Mouse (Mus musculus): ENCODE measurements around the gene Ddx25.

Gene Ddx25

DNA sequence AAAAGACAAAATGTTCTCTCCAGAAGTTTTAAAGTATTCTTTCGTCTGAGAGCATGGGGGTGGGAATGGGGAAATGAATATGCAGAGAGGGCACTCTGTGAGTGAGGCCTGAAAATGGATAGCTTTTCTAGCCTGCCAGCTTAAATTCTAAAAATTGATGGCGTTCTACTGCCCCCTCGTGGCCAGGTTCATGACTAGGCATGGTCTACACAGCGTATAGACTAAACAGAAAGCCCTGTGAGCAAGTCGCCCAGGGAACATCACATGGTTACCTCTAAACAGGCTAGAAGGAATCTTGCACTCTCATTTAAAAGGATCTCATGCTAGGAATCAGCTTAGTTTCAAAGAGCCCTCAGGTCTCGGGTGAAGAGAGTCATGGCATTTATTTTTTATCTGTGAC, 16.8 kb downstream of the Ddx25 start:
- peak; percentile 43 to 55 for DNase-seq (ENCODE audit: low spot score in 2 of 2)

DNA sequence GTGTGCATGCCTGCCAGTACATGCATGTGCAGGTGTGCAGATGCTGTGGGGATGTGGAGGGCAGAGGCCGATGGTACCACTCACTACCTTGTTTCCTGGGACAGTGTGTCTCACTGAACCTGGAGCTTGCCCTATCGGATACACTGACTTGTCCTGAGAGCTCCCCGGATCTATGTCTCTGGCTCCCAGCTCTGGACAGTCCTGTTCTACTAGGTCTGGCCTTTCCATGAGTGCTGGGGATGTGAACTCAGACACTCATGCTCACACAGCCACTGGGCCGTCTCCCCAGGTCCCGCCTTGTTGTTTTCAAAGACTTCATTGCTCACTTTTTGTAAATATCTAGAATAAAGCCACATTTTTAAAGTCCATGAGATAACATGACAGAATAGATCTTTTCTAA, 17.3 kb downstream of the Ddx25 start:
- no peak for DNase-seq (ENCODE audit: low spot score in 2 of 2)

DNA sequence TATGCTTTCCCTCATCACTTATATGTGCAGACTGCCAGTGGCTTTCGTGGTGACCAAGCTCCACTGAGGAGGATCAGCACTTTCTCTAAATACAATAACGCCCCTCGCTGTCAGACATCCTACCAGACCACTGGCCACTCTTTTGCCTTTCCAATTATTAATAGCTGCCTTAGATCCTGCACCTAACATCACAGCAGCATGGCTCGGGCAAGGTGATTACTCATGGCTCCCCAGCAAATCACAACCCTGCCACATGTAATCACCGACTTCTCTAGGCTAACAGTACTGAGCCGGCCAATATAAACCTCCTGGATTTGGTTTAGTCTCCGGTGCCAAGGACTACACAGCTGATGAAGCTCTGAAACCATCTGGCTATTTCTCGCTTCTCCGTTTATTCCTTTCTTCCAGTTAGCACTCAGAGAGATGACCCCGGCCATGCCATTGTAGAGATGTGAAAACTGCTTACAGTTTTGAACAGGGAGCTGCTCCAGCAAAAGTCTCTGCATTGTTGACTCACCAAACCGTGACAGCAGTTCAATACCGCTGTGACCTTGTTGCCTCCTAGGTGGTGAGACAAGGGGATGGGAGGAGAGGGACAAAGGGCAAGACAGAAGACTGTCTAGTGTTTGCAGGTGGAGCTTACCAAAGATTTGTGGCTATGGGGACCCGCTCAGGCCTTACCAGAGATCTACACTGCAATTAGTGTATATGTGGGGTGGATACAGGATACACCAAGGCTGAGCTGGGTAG, 19.2 kb downstream of the Ddx25 start:
- DNase-seq (ENCODE audit: low spot score in 2 of 2) = no peak

DNA sequence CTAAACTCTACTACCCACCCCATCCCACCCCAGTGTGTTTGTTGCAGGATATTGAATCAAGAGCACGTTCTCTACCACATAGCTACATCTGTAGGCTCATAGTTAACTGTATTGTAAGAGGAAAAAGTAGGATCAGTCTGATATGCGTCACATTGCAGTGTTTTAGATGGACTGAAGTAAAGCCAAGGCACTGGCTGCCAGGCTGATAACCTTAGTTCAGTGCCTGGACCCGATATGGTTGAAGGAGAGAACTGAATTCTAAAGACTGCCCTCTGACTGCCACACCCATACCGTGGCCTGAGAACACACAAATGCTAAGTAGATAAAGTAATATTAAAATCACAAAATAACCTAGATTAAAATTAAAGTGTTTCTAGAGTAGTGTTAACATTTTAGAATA, 22.5 kb downstream of the Ddx25 start:
- DNase-seq (ENCODE audit: low spot score in 2 of 2) = no peak

DNA sequence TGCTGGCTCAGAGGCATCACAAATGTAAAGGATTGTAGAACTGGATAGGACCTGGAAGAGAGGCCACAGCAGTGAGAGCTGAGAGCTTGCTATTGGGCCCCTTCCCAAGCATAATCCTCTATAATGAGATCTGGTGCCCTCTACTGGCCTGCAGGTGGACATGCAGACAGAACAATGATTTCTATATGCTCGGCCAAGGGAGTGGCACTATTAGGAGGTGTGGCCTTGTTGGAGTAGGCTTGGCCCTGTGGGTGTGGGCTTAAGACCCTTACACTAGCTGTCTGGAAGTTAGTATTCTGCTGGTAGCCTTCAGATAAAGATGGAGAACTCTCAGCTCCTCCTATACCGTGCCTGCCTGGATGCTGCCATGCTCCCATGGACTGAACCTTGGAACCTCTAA, 23.2 kb downstream of the Ddx25 start:
- no peak for DNase-seq (ENCODE audit: low spot score in 2 of 2)

DNA sequence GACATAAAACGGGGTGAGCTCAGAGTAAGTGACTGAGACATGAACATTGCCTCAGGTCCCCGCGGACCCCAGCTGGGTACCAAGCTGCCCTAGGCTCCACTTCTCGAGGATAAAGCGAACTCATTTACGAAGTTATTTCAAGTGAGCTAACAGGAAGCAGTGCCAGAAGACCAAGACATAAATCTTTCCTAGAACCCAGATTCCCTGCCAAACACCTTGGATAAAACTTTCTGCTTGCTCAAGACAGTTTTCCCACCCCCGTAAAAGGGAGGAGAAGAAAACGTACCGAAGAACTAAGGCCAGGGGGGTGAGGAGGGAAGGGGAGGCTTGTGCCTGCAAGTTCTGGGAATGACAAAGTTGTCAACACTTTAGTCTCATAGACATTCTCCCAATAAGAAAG, 25.1 kb downstream of the Ddx25 start:
- DNase-seq (ENCODE audit: low spot score in 2 of 2) = no peak

DNA sequence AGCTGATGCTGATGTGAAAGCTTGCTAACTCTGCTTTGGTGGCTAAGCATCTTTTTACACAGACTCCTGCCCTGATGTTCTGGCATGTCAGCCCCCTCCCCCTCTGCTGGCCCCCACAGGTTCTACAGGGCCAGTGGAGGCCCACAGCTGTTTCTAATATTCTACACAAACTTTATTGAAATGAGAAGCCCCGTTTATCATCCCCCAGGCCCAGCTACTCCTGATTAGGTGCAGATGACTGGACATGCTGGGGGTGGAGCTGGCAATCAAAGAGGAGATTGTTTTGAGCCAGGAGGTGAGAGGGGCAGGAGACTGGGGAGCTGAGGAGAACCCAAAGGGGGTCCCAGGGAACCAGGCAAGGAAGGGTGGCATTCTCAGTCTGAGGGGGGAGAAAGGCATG, 28.5 kb downstream of the Ddx25 start:
- no peak for DNase-seq (ENCODE audit: low spot score in 2 of 2)

DNA sequence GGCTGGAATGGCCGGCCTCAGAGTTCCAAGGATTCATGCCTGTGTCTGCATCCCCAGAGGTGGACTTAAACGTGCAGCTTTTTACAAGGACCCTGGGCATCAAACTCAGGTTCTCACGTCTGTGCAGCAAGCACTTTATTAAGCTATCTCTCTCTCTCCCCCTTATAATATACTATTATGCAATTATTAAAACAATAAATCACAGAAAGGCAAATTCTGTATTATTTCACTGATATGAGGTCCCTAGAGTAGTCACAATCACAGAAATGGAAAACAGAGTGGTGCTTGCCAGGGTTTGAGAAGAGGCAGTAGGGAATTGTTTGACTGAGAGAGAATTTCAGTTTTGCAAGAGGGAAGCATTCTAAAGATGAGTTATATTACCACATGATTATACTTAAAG, 29.2 kb downstream of the Ddx25 start:
- DNase-seq (ENCODE audit: low spot score in 2 of 2) = no peak

DNA sequence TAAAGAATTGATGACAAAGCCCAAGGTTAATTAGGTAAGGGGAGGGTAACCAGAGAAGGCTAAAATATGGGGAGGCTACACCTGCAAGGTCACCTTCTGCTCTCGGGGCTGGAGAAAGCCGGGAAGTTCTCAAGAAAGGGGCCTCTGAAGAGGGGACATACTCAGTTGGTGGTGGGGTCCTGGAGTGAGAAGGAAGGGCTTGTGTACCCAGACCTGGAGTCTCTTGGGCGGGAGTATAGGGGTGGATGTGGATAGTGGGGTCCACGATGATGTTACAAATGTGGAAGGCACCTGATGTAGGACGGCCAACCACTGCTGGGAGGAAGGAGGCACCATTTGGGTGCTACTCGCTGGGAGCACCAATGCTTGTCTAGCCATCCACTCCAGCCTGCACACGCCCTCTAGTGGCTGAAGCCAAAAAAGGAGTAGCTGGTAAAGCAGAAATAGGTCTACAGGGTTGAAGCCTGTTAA, 34.4 kb downstream of the Ddx25 start:
- DNase-seq (ENCODE audit: low spot score in 2 of 2) = peak; percentile 59 to 68

DNA sequence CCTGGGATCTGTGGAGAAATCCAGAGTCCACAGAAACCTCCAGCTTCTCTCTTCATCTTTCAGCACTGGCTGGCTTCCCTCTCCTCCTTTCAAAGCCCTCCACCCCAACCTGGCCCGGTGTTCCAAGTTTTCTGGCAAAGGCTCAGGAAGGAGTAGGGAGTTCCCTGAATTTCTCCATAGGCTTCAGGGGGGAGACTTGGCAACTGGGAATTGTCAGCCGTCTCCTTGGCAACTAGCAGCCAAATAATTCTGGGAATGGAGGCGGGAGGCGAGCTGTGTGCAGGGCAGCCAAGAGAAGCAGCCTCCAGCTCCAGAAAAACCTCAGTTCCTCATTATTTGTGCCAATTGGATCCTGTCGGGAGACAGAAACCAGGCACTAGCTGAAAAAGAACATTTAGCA, 34.8 kb downstream of the Ddx25 start:
- peak; percentile 43 to 70 for DNase-seq (ENCODE audit: low spot score in 2 of 2)

DNA sequence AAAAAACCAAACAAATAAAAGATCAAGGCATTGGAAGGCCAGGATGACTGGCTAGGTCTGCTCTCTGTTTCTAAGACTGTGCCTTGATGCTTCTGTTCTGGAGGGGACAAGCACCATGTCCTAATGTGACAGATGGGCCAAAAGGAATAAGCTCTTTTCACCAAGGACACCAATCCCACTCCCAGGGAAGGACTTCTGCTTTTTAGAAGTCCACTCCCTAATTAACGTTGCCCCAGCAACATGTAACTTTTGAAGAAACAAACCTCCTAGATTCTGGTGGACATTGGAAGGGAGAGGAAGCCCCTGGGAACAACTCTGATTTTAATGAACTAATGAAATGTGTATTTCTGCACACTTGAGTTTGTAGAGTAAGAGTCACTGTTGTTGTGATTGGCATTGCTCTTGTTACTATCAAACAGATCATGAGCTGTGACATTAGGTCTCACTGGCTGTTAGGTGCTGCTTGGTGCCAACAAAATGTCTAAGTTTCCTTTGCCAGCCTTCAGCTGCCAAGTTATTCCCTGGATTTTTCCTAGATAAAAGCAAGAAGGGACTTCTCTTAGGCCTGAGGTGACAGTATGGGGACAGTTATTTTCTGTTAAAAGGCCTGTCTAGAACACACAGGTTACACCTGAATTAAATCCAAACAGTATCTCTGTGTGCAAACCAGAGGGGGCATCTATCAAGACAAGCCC, 35.4 kb downstream of the Ddx25 start:
- no peak for DNase-seq (ENCODE audit: low spot score in 2 of 2)

DNA sequence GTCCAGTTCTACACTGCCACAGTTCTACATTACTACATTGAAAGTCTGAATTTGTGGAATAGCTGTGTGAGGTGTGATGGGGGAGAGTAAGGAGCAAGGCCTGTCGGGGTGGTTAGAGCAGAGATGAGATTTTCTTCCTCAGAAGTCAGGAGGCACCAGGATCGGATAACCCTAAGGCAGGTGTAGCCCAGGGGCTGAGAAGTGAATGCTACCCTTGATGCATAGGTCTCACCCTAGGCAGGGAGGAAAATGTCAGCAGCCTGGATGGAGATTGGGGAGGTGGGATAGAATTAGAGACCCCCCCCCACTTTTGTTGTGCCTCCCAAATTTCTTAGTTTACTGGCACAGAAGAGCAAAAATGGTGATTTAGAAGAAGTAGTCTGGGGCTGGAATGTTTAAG, 36.1 kb downstream of the Ddx25 start:
- no peak for DNase-seq (ENCODE audit: low spot score in 2 of 2)

DNA sequence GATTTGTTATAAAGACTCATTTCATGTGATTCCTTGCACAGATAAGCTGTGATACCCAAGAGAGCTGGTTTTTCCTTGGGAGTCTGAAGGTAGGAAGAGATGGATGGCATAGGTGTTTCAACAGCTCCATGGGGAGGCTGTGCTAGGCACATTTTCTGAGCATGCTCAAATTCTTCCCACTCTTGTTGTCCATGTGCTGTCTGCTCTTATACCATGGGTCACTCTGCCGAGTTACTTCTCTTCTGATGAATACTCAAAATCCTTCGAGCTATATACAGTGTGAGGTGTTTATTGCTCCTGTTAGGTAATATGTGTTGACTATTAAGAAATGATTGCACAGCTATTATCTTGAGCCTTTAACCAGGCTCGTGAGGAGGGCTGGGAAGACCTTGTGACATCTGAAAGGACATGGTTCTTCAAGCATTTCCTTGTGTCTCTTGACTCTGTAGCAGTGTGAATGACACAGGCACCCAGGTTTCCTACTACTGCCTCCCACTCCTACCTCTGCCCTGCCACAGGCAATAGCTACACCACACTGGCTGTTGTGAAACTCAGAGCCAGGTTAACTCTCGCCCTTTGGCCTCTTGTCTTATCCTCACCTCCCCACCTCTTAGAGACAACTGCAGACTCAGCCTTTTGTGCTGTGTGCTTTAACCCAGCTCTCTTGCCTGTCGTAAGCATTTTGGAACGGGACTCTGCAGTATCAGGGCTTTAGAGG, 37.5 kb downstream of the Ddx25 start:
- no peak for DNase-seq (ENCODE audit: low spot score in 2 of 2)

DNA sequence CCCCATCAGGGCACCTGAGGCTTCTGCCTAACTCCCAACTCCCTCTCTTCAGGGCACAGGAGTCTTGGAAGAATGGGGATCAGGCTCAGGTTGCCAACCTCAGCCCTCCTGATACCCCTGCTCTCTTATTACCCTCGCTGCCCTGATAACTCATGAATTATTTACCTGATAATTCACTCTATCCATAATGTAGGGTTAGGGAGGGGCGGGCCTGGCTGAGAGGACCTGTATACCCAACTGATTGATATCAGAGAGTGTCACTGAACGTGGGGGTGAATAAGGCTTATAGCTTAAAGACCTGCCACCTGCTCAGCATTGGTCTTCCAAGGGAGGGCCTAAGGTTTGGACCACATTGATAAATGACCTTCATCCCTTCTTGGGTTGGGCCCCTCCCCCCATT, 40.2 kb downstream of the Ddx25 start, which contains the start of gene Gm1113:
Gm1113 (minus strand) TSS at position 101 of the 400 bp plus-strand sequence.
- no peak for DNase-seq (ENCODE audit: low spot score in 2 of 2)

DNA sequence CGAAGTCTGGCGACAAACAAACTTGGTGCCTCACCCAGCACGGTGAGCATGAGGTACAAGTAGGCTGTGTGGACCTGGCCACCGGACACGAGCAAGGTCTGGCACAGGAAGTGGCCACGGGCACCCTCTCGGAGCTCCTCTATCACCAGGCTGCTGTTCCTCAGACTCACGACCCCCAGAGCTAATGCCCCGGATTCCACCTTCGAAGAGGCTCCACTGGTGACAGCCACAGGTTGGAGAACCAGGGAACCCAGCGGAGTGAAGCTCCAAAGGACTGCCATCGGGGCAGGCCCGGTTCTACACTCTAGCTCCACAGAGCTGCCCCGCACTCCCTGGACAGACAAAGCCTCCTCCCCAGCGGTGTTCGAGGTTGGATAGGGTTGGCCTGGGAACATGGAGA, 41.6 kb downstream of the Ddx25 start:
- DNase-seq (ENCODE audit: low spot score in 2 of 2) = no peak

DNA sequence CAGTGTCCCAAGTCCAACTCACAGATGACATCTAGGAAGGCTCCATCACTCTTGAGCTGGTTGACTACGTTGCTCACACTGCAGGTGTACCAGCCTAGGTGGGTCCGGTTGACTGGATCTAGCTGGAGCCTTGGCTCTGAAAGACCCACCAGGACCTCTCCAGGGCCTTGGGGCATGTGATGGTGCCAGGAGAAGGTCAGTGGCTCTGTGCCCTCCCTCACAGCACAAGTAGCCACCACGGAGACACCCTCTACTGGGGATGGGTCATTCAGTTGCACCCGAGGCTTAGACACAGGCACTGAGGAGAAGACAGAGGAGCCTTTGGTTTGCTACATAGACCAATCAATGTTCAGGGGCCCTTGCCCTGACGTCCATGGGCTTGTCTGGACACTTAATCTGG, 42.1 kb downstream of the Ddx25 start:
- DNase-seq (ENCODE audit: low spot score in 2 of 2) = no peak

DNA sequence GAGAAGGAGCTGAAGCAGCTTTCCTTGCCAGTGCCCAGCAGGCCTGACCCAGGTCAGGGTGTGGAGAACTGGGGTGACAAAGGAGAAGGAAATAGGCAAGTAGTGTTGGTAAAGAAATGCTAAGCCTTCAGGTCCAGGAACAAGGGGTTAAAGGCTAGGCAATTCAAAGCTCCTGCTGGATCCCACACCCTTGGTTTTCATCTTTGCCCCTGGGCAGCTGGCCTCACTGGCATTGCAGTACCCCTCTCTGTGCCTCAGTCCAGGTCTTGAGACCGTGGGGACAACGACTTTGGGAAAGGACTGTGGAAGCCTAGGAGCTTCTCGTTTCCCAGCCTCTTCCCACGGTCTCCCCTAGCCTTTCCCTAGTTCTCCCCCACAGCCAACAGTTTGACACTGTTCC, 44.4 kb downstream of the Ddx25 start:
- no peak for DNase-seq (ENCODE audit: low spot score in 2 of 2)

DNA sequence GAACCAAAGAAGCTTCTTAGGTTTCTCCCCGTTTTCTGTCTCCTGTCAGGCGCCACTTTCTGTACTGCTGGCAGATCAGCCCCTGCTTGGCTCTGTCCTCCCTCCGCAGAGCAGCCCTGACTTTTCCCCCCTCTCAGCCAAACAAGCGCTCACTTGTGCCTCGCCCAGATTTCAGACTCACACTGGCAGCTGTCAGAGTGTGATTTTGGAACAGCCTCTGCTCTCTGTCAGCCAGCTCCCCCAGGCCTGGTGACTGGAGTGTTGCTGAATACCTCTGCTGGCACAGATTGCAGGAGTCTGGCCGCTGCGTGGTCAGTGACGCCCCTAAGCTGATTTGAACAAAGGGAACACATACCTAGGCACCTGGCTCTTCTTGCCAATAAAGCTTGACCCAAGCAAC, 50.1 kb downstream of the Ddx25 start:
- no peak for DNase-seq (ENCODE audit: low spot score in 2 of 2)

DNA sequence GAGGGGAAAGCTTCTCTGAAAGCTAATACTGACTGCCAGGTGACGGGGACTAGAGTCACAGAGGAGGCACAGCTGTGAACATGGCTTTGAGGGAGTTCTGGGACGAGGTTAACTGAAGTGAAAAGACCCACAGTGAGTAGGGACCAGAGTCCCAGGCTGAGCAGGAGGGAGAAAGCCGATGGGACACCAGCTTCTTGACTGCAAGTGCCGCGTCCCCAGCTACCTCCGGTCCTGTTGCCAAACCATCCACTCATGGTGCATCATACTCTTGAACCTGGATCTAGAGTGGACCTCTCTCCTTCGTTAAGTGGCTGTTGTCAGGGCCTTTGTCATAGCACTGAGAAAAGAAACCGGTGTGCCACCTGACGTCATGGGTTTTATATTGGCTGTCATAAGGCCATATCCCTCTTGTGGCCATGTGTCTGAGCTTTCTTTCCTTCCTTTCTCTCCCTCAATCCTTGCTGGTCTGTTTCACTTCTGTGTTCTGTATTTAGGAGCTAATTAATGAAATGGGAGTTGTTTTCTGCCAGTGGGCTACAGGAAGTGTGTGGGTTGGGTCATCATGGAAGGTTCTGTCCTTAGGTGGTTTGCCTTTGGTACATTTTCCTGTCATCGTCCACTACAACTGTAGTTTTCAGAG, 55.8 kb downstream of the Ddx25 start:
- no peak for DNase-seq (ENCODE audit: low spot score in 2 of 2)

DNA sequence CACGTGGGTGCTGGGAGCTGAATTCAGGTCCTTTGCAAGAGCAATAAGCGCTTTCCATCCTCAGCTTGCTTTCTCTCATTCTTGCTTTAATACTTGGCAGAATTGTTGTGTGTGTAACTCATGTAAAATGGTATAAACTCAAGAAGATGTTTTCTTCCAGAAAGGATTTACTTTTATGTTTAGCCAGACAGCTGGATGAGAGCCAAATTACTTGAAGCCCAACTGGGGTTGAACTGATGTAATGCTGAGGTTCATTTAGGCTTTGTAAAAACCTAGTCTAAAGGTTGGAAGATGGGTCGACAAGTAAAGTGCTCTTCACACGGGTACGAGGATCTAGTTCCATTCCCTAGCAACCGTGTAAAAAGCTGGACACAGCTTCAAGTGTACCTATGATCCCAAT, 58.4 kb downstream of the Ddx25 start:
- DNase-seq (ENCODE audit: low spot score in 2 of 2) = no peak

DNA sequence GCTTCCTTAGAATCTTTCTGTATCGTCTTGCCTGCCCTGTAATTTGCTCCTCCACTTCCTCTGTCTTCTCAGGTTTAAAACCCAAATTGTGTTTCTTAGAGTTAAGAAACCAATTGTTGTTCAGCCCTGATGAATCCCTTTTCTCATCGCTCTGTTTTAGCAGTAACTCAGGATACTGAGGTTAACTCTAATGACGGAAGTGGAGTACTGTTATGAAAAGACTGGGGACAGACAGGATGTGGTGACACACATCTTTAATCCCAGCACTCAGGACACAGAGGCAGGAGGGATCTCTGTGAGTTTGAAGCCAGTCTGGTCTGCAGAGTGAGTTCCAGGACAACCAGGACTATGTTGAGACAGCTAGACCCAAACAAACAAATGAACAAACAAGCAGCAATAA, 62.9 kb downstream of the Ddx25 start:
- DNase-seq (ENCODE audit: low spot score in 2 of 2) = no peak

DNA sequence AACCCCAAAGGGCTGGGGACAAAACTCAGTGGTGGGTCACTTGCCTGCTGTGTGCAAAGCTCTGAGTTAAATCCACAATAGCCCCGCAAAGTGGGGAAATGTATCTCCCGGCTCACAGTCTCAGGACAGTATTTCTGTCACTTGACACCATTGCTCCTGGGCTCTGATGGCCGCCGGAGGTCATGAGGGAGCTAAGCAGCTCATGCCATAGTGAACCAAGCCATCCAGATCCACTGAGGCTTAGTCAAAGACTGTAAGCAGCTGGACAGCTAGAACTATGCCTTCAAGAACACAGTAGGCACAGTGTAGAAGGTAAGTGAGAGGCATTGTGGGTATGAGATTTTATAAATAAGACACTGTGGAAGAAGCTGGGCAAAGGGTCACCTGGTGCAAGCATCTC, 63.4 kb downstream of the Ddx25 start:
- no peak for DNase-seq (ENCODE audit: low spot score in 2 of 2)
